Mouse (Mus musculus): Measurements from ENCODE around the gene Zfp420. TPM values are rescaled to one million over a fixed set of nuclear protein-coding genes. Genes with fewer than 3 reads are reported as not detected.

The Zfp420 gene
- polyA plus RNA-seq (2015; fragmentation: Nextera tagmentation; extraction: Ambion mirVana), result 6.4 and 6.5 TPM in 2 replicates

- peak within 1 kb of the TSS; percentile 67 for H3K4me3 ChIP-seq (replicated peaks)
- H3K36me3 ChIP-seq, result no peaks in the 10 kb centered on the region
- H3K27ac ChIP-seq (replicated peaks), result peak within 1 kb of the TSS; percentile 17; the same call in 1 of the 2 replicates
- no peaks in the 10 kb centered on the region for H3K27me3 ChIP-seq
- H3K4me1 ChIP-seq, result peaks cover 6% of the 10 kb centered on the region; the same call in 1 of the 2 replicates
- peak within 1 kb of the TSS; percentile 64 for H3K9ac ChIP-seq
- peak; percentile 95 for ATAC-seq (ENCODE audit: insufficient number of reproducible peaks, low FRiP score, low TSS enrichment, low read depth)
- no peaks in the 10 kb centered on the region for H3K9me3 ChIP-seq (replicated peaks)
- H3K4me2 ChIP-seq (replicated peaks), result peak within 1 kb of the TSS; percentile 75
- 5% methylated on average over 32 of the region's 32 CpGs for WGBS
Measured at GRCm38 (mm10) chr7:29859532-29860517, at the start of gene Zfp420. TSS of gene Zfp420 (plus strand) at chr7:29859979.

GRCm38 (mm10) chr7:29812244-29812643, 47.5 kb upstream of the Zfp420 start:
- H3K27ac ChIP-seq (replicated peaks), result no peak overlapping the region
- H3K9ac ChIP-seq, result no peak overlapping the region
- H3K9me3 ChIP-seq (replicated peaks), result peaks cover 3% of the 10 kb centered on the region; the same call in 1 of the 2 replicates
- H3K27me3 ChIP-seq, result no peaks in the 10 kb centered on the region
- no peak overlapping the region for H3K4me3 ChIP-seq (replicated peaks)
- peaks cover 17% of the 10 kb centered on the region for H3K4me1 ChIP-seq
- H3K4me2 ChIP-seq (replicated peaks), result no peak overlapping the region
- 95% methylated on average over 1 of the region's 1 CpGs for WGBS
- no peak for ATAC-seq (ENCODE audit: insufficient number of reproducible peaks, low FRiP score, low TSS enrichment, low read depth)
- H3K36me3 ChIP-seq, result no peaks in the 10 kb centered on the region

GRCm38 (mm10) chr7:29814381-29814780, 45.4 kb upstream of the Zfp420 start:
- Histone ChIP-seq H3K4me1 (peaks cover 25% of the 10 kb centered on the region), H3K9ac (no peak overlapping the region), H3K27ac (replicated peaks) (no peak overlapping the region), H3K4me2 (replicated peaks) (peak overlapping the region; percentile 81; the same call in 1 of the 2 replicates), H3K36me3 (no peaks in the 10 kb centered on the region), H3K9me3 (replicated peaks) (no peaks in the 10 kb centered on the region), H3K4me3 (replicated peaks) (peak overlapping the region; percentile 68; the same call in 1 of the 2 replicates), H3K27me3 (no peaks in the 10 kb centered on the region)
- 94% methylated on average over 2 of the region's 2 CpGs for WGBS
- no peak for ATAC-seq (ENCODE audit: insufficient number of reproducible peaks, low FRiP score, low TSS enrichment, low read depth)

GRCm38 (mm10) chr7:29815061-29815784, 44.6 kb upstream of the Zfp420 start:
- H3K27me3 ChIP-seq, result no peaks in the 10 kb centered on the region
- peak overlapping the region; percentile 49 for H3K9ac ChIP-seq
- peak overlapping the region; percentile 68 for H3K4me3 ChIP-seq (replicated peaks)
- peak; percentile 11; the same call in 1 of the 2 replicates for ATAC-seq (ENCODE audit: insufficient number of reproducible peaks, low FRiP score, low TSS enrichment, low read depth)
- peaks cover 27% of the 10 kb centered on the region for H3K4me1 ChIP-seq
- no peaks in the 10 kb centered on the region for H3K9me3 ChIP-seq (replicated peaks)
- WGBS, result 2% methylated on average over 12 of the region's 12 CpGs
- H3K36me3 ChIP-seq, result no peaks in the 10 kb centered on the region
- H3K4me2 ChIP-seq (replicated peaks), result peak overlapping the region; percentile 81
- H3K27ac ChIP-seq (replicated peaks), result peak overlapping the region; percentile 76

- H3K27me3 ChIP-seq, result no peaks in the 10 kb centered on the region
- peak within 1 kb of the TSS; percentile 81 for H3K4me2 ChIP-seq (replicated peaks)
- H3K9me3 ChIP-seq (replicated peaks), result no peaks in the 10 kb centered on the region
- H3K4me1 ChIP-seq, result peaks cover 27% of the 10 kb centered on the region
- H3K4me3 ChIP-seq (replicated peaks), result peak within 1 kb of the TSS; percentile 68
- under 1% methylated on average over 26 of the region's 26 CpGs for WGBS
- ATAC-seq (ENCODE audit: insufficient number of reproducible peaks, low FRiP score, low TSS enrichment, low read depth), result peak; percentile 95
- H3K36me3 ChIP-seq, result peaks cover 6% of the 10 kb centered on the region; the same call in 1 of the 2 replicates
- peak within 1 kb of the TSS; percentile 49 for H3K9ac ChIP-seq
- peak within 1 kb of the TSS; percentile 94 for H3K27ac ChIP-seq (replicated peaks)
Measured at GRCm38 (mm10) chr7:29815910-29816429, 43.8 kb upstream of the Zfp420 start, which contains the start of gene Zfp790. TSS of gene Zfp790 (plus strand) at chr7:29816114.

GRCm38 (mm10) chr7:29818619-29819254, 41.0 kb upstream of the Zfp420 start:
- Histone ChIP-seq H3K4me3 (replicated peaks) (peak overlapping the region; percentile 69), H3K27ac (replicated peaks) (0 out of 2 replicates have a peak overlapping the region, but pooled peaks have one; percentile 17), H3K36me3 (peaks cover 30% of the 10 kb centered on the region), H3K9me3 (replicated peaks) (no peaks in the 10 kb centered on the region), H3K4me2 (replicated peaks) (peak overlapping the region; percentile 64), H3K4me1 (peaks cover 27% of the 10 kb centered on the region), H3K27me3 (no peaks in the 10 kb centered on the region), H3K9ac (peak overlapping the region; percentile 70)
- 0 out of 2 replicates have a peak, but pooled peaks have one; percentile 58 for ATAC-seq (ENCODE audit: insufficient number of reproducible peaks, low FRiP score, low TSS enrichment, low read depth)
- WGBS, result 3% methylated on average over 12 of the region's 12 CpGs

GRCm38 (mm10) chr7:29828001-29828400, 31.8 kb upstream of the Zfp420 start:
- Histone ChIP-seq H3K4me1 (no peaks in the 10 kb centered on the region), H3K4me3 (replicated peaks) (no peak overlapping the region), H3K27ac (replicated peaks) (no peak overlapping the region), H3K36me3 (peaks cover 81% of the 10 kb centered on the region), H3K9ac (no peak overlapping the region), H3K27me3 (no peaks in the 10 kb centered on the region), H3K9me3 (replicated peaks) (no peaks in the 10 kb centered on the region), H3K4me2 (replicated peaks) (no peak overlapping the region)
- no peak for ATAC-seq (ENCODE audit: insufficient number of reproducible peaks, low FRiP score, low TSS enrichment, low read depth)
- WGBS, result 93% methylated on average over 12 of the region's 12 CpGs

GRCm38 (mm10) chr7:29829804-29830203, 30.0 kb upstream of the Zfp420 start:
- H3K9ac ChIP-seq, result no peak overlapping the region
- H3K27ac ChIP-seq (replicated peaks), result no peak overlapping the region
- H3K4me3 ChIP-seq (replicated peaks), result no peak overlapping the region
- no peaks in the 10 kb centered on the region for H3K4me1 ChIP-seq
- H3K36me3 ChIP-seq, result peaks cover 76% of the 10 kb centered on the region
- H3K4me2 ChIP-seq (replicated peaks), result no peak overlapping the region
- no peaks in the 10 kb centered on the region for H3K27me3 ChIP-seq
- 92% methylated on average over 12 of the region's 12 CpGs for WGBS
- H3K9me3 ChIP-seq (replicated peaks), result no peaks in the 10 kb centered on the region
- ATAC-seq (ENCODE audit: insufficient number of reproducible peaks, low FRiP score, low TSS enrichment, low read depth), result no peak

- no peaks in the 10 kb centered on the region for H3K4me1 ChIP-seq
- no peak overlapping the region for H3K9ac ChIP-seq
- H3K36me3 ChIP-seq, result peaks cover 17% of the 10 kb centered on the region; the same call in 1 of the 2 replicates
- no peak overlapping the region for H3K4me2 ChIP-seq (replicated peaks)
- 88% methylated on average over 1 of the region's 1 CpGs for WGBS
- H3K27me3 ChIP-seq, result no peaks in the 10 kb centered on the region
- no peak overlapping the region for H3K27ac ChIP-seq (replicated peaks)
- ATAC-seq (ENCODE audit: insufficient number of reproducible peaks, low FRiP score, low TSS enrichment, low read depth), result no peak
- no peak overlapping the region for H3K4me3 ChIP-seq (replicated peaks)
- H3K9me3 ChIP-seq (replicated peaks), result no peaks in the 10 kb centered on the region
Measured at GRCm38 (mm10) chr7:29836816-29837215, 23.0 kb upstream of the Zfp420 start.

GRCm38 (mm10) chr7:29839256-29839655, 20.5 kb upstream of the Zfp420 start:
- Histone ChIP-seq H3K27me3 (no peaks in the 10 kb centered on the region), H3K27ac (replicated peaks) (no peak overlapping the region), H3K9ac (no peak overlapping the region), H3K4me1 (peaks cover 2% of the 10 kb centered on the region; the same call in 1 of the 2 replicates), H3K4me3 (replicated peaks) (no peak overlapping the region), H3K36me3 (0 out of 2 replicates have a peak, but pooled peaks cover 3% of the 10 kb centered on the region), H3K4me2 (replicated peaks) (no peak overlapping the region), H3K9me3 (replicated peaks) (no peaks in the 10 kb centered on the region)
- no peak for ATAC-seq (ENCODE audit: insufficient number of reproducible peaks, low FRiP score, low TSS enrichment, low read depth)
- WGBS, result 68% methylated on average over 3 of the region's 3 CpGs

All from embryonic facial prominence, embryonic 15.5 days (tissue).